ENCODE assay signal across 19 mouse cellular contexts in the genomic region with DNA sequence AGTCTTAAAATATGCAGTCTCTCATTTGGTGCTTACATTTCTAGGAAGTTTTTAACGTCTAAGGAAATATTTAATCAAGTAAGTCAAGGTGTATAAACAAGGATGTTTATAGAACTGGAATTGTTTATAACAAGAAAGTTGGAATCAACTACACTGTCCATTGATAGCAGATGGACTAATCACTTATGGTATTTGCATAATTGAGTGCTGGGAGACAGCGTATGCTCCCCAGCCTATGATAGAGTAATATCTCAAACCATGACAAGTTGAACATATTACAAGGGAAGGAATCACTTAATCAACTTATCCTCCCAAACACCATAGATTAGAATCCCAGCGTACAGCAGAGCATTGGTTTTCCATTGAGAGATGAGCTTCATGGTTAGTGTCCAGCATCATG.
"Had no signal": no experiment of that assay in that cellular context is flagged by ENCODE, and none has a peak within 500 bp of the region (broad histone marks: within the 10 kb centered on the region; RNA-seq: fewer than 3 reads in every experiment).

No protein-coding gene starts in this region.

- H3K4me2 ChIP-seq: liver, embryonic 12.5 days; midbrain, embryonic 12.5 days; neural tube, embryonic 13.5 days; neural tube, embryonic 15.5 days had no signal

- ATAC-seq: liver, embryonic 12.5 days; midbrain, embryonic 16.5 days had no signal

- H3K4me3 ChIP-seq: liver, embryonic 12.5 days; midbrain, embryonic 10.5 days; midbrain, embryonic 12.5 days; myocyte; neural tube, embryonic 13.5 days; neural tube, embryonic 15.5 days had no signal

- H3K9ac ChIP-seq: liver, embryonic 12.5 days; liver, embryonic 14.5 days; midbrain, embryonic 12.5 days; neural tube, embryonic 13.5 days; neural tube, embryonic 15.5 days had no signal

- H3K4me1 ChIP-seq: liver, embryonic 12.5 days; midbrain, embryonic 10.5 days; midbrain, embryonic 12.5 days; neural tube, embryonic 13.5 days; neural tube, embryonic 15.5 days had no signal

- H3K36me3 ChIP-seq: liver, embryonic 12.5 days; midbrain, embryonic 10.5 days; midbrain, embryonic 12.5 days; neural tube, embryonic 13.5 days; neural tube, embryonic 15.5 days had no signal

- H3K27me3 ChIP-seq: liver, embryonic 12.5 days; midbrain, embryonic 12.5 days; neural tube, embryonic 13.5 days; neural tube, embryonic 15.5 days had no signal

- H3K27ac ChIP-seq: liver, embryonic 12.5 days; liver, embryonic 14.5 days; midbrain, embryonic 10.5 days; midbrain, embryonic 12.5 days; neural tube, embryonic 13.5 days; neural tube, embryonic 15.5 days had no signal

- H3K9me3 ChIP-seq: liver, embryonic 12.5 days; midbrain, embryonic 10.5 days; midbrain, embryonic 12.5 days; neural tube, embryonic 13.5 days; neural tube, embryonic 15.5 days had no signal

- DNase-seq: lung, postnatal 14 days; lung, postnatal 4 days; midbrain, embryonic 14.5 days; retina, postnatal 1 day; right cerebral cortex, adult 18-20 months; right cerebral cortex, postnatal 25 days; right cerebral cortex, postnatal 4 days; spleen, adult 18-20 months; thymus, adult 18-20 months; thymus, postnatal 14 days; thymus, postnatal 36 days had no signal
